Mouse (Mus musculus): Measurements from ENCODE around the gene Irs3.

DNA sequence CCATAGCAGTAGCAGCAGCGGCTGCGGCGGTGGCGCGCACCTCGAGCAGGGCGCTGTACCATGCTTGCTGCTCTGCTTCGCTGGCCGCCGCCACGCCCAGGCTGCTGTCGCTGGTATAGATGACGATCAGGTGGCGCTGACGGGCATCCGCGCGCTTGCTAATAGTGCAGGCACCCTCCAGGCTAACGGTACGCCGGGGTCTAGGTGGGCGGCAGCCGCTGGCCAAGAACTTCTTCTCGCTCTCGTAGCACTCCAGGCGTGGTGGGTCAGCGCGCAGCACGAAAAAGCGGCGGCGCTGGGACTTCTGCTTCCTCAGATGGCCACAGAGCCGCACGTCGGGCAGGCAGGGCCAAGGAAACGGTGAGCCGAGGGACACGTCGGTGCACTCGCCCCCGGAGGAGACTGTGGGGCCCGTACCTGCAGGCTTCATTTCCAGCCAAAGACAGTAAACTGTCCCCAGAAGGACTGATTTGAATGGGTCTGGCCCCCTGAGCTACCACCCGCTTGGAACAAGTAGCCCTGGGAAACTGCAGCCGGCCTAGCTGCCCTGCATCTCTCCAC, 343 bp downstream of the Irs3 start:
- 0 out of 2 replicates have a peak, but pooled peaks have one; percentile 11 for TF ChIP-seq CTCF (IDR thresholded peaks at IDR 0.05)
- no peak for TF ChIP-seq EP300 (IDR thresholded peaks at IDR 0.05)
